Mouse (Mus musculus) liver, embryonic 15.5 days (tissue): ENCODE data around the gene Rapgef3. TPM values are rescaled to one million over a fixed set of nuclear protein-coding genes. Genes with fewer than 3 reads are reported as not detected.
A peak's percentile ranks its signal among the peaks of the same experiment; 100 is the strongest.

Experiments
- ATAC-seq: fragments of 200-750 bp; cut with Nextera tagmentation; 2 replicates; pipeline ENCODE4 v1.8.0; 2017; ENCODE audit warnings: moderate number of reproducible peaks, mild to moderate bottlenecking, moderate library complexity; ENCODE audit not compliant: insufficient read depth
- H3K27ac ChIP-seq: fragments of 300-500 bp; sonication (generic); replicated peaks from 2 replicates; pipeline ENCODE4 v1.5.1; 2015; ENCODE audit warnings: mild to moderate bottlenecking, inconsistent platforms
- H3K27me3 ChIP-seq: fragments of 300-500 bp; sonication (generic); 2 replicates; pipeline ENCODE4 v1.6.1; 2015; ENCODE audit warnings: mild to moderate bottlenecking, inconsistent platforms
- H3K36me3 ChIP-seq: fragments of 300-500 bp; sonication (generic); replicated peaks from 2 replicates; pipeline ENCODE4 v1.6.1; 2015; ENCODE audit warnings: moderate library complexity, mild to moderate bottlenecking, inconsistent platforms
- H3K4me1 ChIP-seq: fragments of 300-500 bp; sonication (generic); replicated peaks from 2 replicates; pipeline ENCODE4 v1.6.1; 2015; ENCODE audit warnings: inconsistent platforms
- H3K4me2 ChIP-seq: fragments of 300-500 bp; sonication (generic); 2 replicates; pipeline ENCODE4 v1.6.1; 2015; ENCODE audit warnings: moderate library complexity, mild to moderate bottlenecking, inconsistent platforms
- H3K4me3 ChIP-seq: fragments of 300-500 bp; sonication (generic); replicated peaks from 2 replicates; pipeline ENCODE4 v1.5.1; 2015; ENCODE audit warnings: mild to moderate bottlenecking, inconsistent platforms
- H3K9ac ChIP-seq: fragments of 300-500 bp; sonication (generic); 2 replicates; pipeline ENCODE4 v1.6.1; 2015; ENCODE audit warnings: moderate library complexity, mild to moderate bottlenecking, inconsistent platforms
- H3K9me3 ChIP-seq: fragments of 300-500 bp; sonication (generic); replicated peaks from 2 replicates; pipeline ENCODE4 v1.6.1; 2016; ENCODE audit warnings: inconsistent platforms
- WGBS: fragments of 180-500 bp; shearing (Covaris S2); methylation state at CpG from one replicate; pipeline ENCODE4 v1.1.7; 2015; ENCODE audit warnings: mixed read lengths; ENCODE audit not compliant: insufficient replicate concordance; 5-methylcytosine and 5-hydroxymethylcytosine counted together
- polyA plus RNA-seq: library from polyadenylated mRNA; unstranded; fragments of >200 nt; fragmentation: Nextera tagmentation; extraction: Ambion mirVana; gene quantifications from 2 replicates; pipeline ENCODE4 v1.2.1, GENCODE M21; 2015

Gene Rapgef3
- polyA plus RNA-seq, 1 experiment from 2014 or later: 2.1 TPM

DNA sequence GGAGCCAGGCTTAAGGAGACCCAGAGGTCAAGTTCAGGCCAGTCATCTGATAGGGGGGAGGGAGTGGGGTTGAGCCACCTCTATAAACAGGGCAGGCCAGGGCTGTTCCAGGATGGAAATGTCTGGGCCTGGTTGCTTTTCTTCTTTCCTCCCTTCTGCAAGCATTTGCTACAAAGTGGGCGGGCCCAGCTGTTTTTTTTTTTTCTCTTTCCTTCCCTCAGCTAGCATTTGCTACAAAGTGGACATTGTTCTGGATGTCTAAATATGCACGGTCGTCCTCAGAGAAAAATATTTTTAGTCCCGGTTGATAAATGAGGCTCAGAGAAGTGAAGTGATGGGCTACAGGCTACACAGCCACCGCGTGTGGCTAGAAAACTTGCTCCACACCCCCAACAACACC, 13.3 kb downstream of the Rapgef3 start:
- no peak for ATAC-seq
- Histone ChIP-seq H3K4me3 (no peak overlapping the region), H3K4me1 (peaks cover 11% of the 10 kb centered on the region), H3K36me3 (no peaks in the 10 kb centered on the region), H3K27ac (no peak overlapping the region), H3K9me3 (no peaks in the 10 kb centered on the region), H3K27me3 (no peaks in the 10 kb centered on the region), H3K4me2 (no peak overlapping the region), H3K9ac (no peak overlapping the region)
- 73% methylated on average over 6 of the region's 6 CpGs for WGBS

DNA sequence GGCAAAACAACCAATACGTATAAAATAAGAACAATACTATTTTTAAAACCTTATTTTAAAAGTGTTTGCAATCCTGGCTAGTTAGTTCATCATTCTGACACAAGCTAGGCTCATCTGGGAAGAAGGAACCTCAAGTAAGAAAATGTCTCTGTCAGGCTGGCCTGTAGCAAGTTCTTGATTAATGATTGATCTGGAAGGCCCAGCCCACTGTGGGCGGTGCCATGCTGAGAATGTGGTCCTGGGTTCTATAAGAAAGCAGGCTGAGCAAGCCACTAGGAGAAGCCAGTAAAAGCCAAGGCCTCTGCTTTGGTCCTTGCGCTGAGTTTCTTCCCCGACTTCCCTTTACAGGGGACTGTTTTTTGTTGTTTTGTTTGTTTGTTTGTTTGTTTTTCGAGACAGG, 15.3 kb downstream of the Rapgef3 start:
- Histone ChIP-seq H3K9ac (no peak overlapping the region), H3K9me3 (no peaks in the 10 kb centered on the region), H3K4me1 (peaks cover 25% of the 10 kb centered on the region), H3K4me3 (no peak overlapping the region), H3K27me3 (no peaks in the 10 kb centered on the region), H3K36me3 (no peaks in the 10 kb centered on the region), H3K27ac (no peak overlapping the region), H3K4me2 (no peak overlapping the region)
- WGBS: 79% methylated on average over 5 of the region's 5 CpGs
- ATAC-seq: no peak

DNA sequence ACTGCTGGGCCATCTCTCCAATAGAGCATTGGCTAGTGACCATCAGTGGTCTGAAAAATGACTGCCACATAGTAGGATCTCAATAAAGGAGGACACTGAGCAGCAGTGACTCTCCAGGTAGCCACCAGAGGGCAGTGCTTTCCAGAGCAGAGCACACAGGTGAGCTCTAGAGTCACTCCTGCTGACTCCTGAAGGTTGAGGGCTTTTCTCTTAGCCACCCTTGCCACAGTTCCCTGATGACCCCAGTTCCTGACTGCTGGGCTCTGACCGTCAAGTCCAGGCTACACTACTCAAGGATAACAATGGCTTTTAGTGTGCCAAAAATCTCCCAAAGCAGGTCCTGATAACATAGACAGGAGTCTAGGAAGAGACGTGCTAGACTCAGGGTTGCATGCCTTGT, 16.1 kb downstream of the Rapgef3 start:
- 59% methylated on average over 2 of the region's 2 CpGs for WGBS
- ATAC-seq: no peak

DNA sequence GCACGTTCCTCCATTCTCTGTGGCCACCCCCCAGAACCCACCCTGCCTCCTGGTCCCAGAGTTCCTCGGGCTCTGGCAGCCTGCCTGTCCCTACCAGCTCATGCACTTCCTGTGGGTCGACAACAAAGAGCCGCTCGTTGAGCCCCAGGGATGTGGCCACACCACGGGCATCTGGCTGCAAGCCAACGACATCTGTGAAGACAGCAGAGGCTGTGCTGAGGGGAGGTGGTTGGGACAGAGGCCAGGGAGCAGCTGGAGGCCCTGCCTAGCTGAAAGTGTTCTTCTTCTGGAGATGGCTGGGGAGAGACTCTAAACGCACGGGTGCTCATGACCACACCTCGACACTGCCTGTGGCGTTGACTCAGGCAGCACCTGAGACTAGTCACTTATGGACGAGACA, 17.1 kb downstream of the Rapgef3 start:
- Histone ChIP-seq H3K9ac (no peak overlapping the region), H3K27me3 (no peaks in the 10 kb centered on the region), H3K36me3 (no peaks in the 10 kb centered on the region), H3K4me1 (peaks cover 43% of the 10 kb centered on the region), H3K27ac (no peak overlapping the region), H3K4me2 (no peak overlapping the region), H3K4me3 (no peak overlapping the region), H3K9me3 (no peaks in the 10 kb centered on the region)
- no peak for ATAC-seq
- 16% methylated on average over 12 of the region's 12 CpGs for WGBS

More for the DNA sequence above, 16.1 kb downstream of the Rapgef3 start:
- no peaks in the 10 kb centered on the region for H3K27me3 ChIP-seq
- H3K36me3 ChIP-seq: no peaks in the 10 kb centered on the region
- no peak overlapping the region for H3K4me2 ChIP-seq
- no peak overlapping the region for H3K27ac ChIP-seq
- H3K4me1 ChIP-seq: peaks cover 33% of the 10 kb centered on the region
- H3K9me3 ChIP-seq: no peaks in the 10 kb centered on the region
- H3K4me3 ChIP-seq: no peak overlapping the region
- no peak overlapping the region for H3K9ac ChIP-seq

DNA sequence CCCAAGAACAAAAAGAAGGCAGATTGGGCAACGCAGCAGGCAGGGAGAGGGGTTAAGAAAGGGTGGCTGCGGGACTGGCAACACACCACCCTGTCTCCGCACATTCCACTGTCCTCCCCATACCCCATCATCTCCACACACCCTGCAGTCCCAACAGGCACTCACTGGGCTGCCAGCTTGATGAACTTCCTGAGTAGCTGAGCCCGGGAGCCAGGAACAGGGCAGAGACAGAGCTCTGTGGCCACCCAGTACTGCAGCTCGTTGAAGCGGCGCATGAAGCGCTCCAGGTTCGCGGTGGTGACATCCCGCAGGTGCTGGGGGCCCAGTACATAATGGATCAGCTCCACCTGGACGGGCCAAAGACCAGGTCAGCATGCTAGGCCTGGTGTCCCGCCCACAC, 17.9 kb downstream of the Rapgef3 start:
- no peaks in the 10 kb centered on the region for H3K27me3 ChIP-seq
- peaks cover 52% of the 10 kb centered on the region for H3K4me1 ChIP-seq
- no peaks in the 10 kb centered on the region for H3K36me3 ChIP-seq
- H3K9ac ChIP-seq: no peak overlapping the region
- H3K4me2 ChIP-seq: no peak overlapping the region
- no peak overlapping the region for H3K27ac ChIP-seq
- H3K9me3 ChIP-seq: no peaks in the 10 kb centered on the region
- WGBS: 76% methylated on average over 13 of the region's 13 CpGs
- no peak overlapping the region for H3K4me3 ChIP-seq
- ATAC-seq: no peak

DNA sequence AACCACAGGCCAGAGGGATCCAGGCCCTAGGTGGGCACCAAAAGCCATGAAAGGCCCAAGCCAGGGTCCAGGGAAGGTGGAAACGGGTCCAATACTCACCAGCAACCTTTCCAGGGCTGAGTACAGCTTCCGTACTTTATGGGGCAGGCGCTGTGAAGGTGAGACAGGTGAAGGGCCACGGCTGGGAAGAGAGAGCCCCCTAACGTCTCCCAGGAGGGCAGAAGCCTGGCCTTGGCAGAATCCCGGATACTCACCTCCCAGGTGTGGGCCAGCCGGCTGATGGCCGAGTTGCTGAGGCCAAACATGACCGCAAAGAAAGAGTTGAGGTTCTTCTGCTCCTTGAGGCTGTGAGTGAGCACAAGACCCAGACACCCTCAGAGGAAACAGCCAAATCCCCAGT, 18.4 kb downstream of the Rapgef3 start:
- H3K4me1 ChIP-seq: peaks cover 55% of the 10 kb centered on the region
- H3K27ac ChIP-seq: no peak overlapping the region
- H3K27me3 ChIP-seq: no peaks in the 10 kb centered on the region
- no peak for ATAC-seq
- H3K36me3 ChIP-seq: no peaks in the 10 kb centered on the region
- H3K9ac ChIP-seq: no peak overlapping the region
- no peak overlapping the region for H3K4me3 ChIP-seq
- H3K9me3 ChIP-seq: no peaks in the 10 kb centered on the region
- H3K4me2 ChIP-seq: no peak overlapping the region
- 71% methylated on average over 9 of the region's 9 CpGs for WGBS

DNA sequence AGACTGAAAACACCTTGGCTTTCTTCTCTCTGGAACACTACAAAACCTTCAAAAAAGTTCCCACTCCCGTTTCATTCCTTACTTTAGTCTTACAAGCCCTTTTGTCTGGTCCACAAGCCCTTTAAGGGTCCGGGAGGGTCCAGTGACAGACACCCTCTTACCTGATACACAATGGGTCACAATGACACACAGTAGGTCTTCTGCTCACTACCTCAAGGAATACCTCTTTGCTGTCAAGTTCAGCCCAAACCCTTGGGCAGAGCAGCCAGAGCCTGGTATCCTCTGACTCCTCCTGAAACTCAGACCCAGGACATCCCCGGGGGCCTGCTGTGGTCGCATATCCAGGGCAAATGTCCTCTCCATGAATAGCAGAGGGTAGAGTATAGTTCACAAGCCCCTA, 18.8 kb downstream of the Rapgef3 start:
- H3K4me3 ChIP-seq: no peak overlapping the region
- H3K27ac ChIP-seq: no peak overlapping the region
- no peak overlapping the region for H3K9ac ChIP-seq
- WGBS: 69% methylated on average over 4 of the region's 4 CpGs
- no peaks in the 10 kb centered on the region for H3K36me3 ChIP-seq
- peaks cover 59% of the 10 kb centered on the region for H3K4me1 ChIP-seq
- no peaks in the 10 kb centered on the region for H3K27me3 ChIP-seq
- H3K4me2 ChIP-seq: no peak overlapping the region
- no peak for ATAC-seq
- no peaks in the 10 kb centered on the region for H3K9me3 ChIP-seq

DNA sequence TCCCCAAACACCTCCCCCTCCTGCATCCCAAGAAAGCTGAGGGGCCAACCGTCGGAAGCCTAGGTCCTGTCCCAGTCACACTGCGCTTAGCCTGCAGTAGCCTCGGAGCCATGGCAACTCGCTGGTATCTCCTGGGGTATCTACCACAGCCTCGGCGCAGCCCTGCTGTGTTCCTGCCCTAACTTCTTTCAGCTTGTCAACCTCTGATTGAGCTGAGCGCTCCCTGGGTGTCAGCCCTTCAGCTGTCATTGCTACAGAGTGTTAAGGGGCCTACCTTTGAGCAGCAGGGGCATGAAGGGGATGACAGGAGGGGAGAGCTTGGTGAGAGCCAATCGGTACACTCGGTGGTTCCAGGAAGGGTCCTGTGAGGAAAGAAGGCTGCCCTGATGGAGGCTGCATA, 19.5 kb downstream of the Rapgef3 start:
- no peaks in the 10 kb centered on the region for H3K9me3 ChIP-seq
- H3K4me2 ChIP-seq: peak overlapping the region; percentile 20; the same call in 1 of the 2 replicates
- H3K9ac ChIP-seq: 0 out of 2 replicates have a peak overlapping the region, but pooled peaks have one; percentile 2
- H3K27ac ChIP-seq: no peak overlapping the region
- no peaks in the 10 kb centered on the region for H3K27me3 ChIP-seq
- no peak overlapping the region for H3K4me3 ChIP-seq
- ATAC-seq: 0 out of 2 replicates have a peak, but pooled peaks have one; percentile 21
- peaks cover 61% of the 10 kb centered on the region for H3K4me1 ChIP-seq
- 27% methylated on average over 10 of the region's 10 CpGs for WGBS
- no peaks in the 10 kb centered on the region for H3K36me3 ChIP-seq

DNA sequence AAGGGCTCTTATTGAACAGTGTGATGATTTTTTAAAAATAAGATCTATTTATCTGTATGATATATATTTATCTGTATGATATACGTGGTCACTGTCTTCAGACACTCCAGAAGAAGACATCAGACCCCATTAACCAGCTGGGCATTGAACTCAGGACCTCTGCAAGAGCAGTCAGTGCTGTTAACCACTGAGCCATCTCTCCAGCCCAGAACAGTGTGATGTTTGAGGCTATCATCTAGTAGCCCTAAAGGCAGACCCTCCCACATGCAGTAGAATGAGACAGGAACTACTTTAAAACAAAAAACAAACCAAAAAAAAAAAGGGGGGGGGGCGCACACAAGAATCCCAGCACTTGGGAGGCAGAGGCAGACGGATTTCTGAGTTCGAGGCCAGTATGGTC, 20.3 kb downstream of the Rapgef3 start:
- H3K9ac ChIP-seq: no peak overlapping the region
- no peaks in the 10 kb centered on the region for H3K27me3 ChIP-seq
- no peaks in the 10 kb centered on the region for H3K36me3 ChIP-seq
- H3K4me3 ChIP-seq: no peak overlapping the region
- 79% methylated on average over 4 of the region's 4 CpGs for WGBS
- no peak overlapping the region for H3K27ac ChIP-seq
- H3K4me1 ChIP-seq: peaks cover 64% of the 10 kb centered on the region
- H3K4me2 ChIP-seq: no peak overlapping the region
- no peak for ATAC-seq
- no peaks in the 10 kb centered on the region for H3K9me3 ChIP-seq

DNA sequence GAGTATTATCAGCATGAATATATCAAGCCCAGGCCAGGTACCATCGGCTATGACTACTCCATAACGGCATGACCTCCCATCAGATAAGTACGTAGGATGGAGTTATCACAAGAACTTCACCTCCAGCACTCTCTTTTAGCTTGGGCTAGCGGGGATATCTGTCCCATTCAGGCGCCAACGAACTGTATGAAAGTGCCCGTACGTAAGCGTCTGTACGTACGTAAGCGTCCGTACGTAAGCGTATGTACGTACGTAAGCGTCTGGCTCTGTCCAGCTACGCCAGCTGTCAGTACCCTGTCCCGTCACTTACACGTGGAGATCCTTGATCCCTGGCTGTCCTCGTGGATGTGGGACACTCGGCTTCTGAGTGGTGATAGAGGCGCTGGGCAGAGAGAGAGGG, 21.0 kb downstream of the Rapgef3 start:
- peak overlapping the region; percentile 46 for H3K4me2 ChIP-seq
- peak overlapping the region; percentile 9; the same call in 1 of the 2 replicates for H3K4me3 ChIP-seq
- peak; percentile 55 for ATAC-seq
- H3K9me3 ChIP-seq: no peaks in the 10 kb centered on the region
- no peak overlapping the region for H3K9ac ChIP-seq
- 48% methylated on average over 24 of the region's 24 CpGs for WGBS
- peaks cover 69% of the 10 kb centered on the region for H3K4me1 ChIP-seq
- no peak overlapping the region; the same call in 1 of the 2 replicates for H3K27ac ChIP-seq
- H3K36me3 ChIP-seq: no peaks in the 10 kb centered on the region
- no peaks in the 10 kb centered on the region for H3K27me3 ChIP-seq

DNA sequence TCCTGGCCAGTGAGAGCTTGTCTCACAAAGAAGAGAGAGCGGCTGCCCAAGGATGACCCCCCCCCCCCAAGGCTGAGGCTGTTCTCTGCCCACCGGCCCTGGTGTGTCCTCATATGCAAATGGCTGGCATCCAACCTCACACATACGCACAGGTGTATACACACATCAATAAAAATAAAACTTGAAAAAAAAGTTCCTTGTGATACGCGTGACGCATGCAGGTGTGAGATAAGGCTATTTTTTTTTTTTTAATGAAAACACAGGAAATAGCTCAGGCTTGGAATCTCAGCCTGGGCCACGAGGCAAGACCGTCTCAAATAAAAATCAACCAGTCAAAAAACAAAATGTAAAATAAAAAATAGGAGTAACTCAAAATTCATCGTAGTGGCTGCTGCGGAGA, 21.5 kb downstream of the Rapgef3 start:
- Histone ChIP-seq H3K4me2 (peak overlapping the region; percentile 46), H3K36me3 (no peaks in the 10 kb centered on the region), H3K4me3 (peak overlapping the region; percentile 9; the same call in 1 of the 2 replicates), H3K4me1 (peaks cover 69% of the 10 kb centered on the region), H3K27me3 (no peaks in the 10 kb centered on the region), H3K9ac (no peak overlapping the region), H3K27ac (peak overlapping the region; percentile 35; the same call in 1 of the 2 replicates), H3K9me3 (no peaks in the 10 kb centered on the region)
- 60% methylated on average over 10 of the region's 10 CpGs for WGBS
- no peak for ATAC-seq

DNA sequence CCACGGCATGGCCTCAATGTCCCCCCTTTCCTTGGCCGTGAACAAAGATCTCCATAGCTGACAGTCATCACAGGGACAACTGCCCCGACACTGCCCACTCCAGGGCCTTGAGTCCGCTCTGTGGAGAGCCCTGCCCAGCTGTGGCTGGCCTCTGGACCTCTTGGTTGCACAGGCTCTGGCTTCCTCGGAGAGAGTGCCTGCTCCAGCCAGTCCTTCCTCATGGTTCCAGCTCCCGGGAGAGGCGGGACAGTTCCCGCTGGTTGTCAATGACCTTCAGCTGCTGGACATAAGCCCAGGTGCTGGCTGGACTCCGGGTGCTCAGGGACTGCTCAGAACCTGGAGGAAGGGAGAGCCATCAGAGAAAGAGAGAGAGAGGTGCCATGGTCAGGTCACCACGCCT, 22.4 kb downstream of the Rapgef3 start:
- no peak for ATAC-seq
- no peaks in the 10 kb centered on the region for H3K36me3 ChIP-seq
- WGBS: 48% methylated on average over 10 of the region's 10 CpGs
- no peak overlapping the region for H3K4me3 ChIP-seq
- H3K27me3 ChIP-seq: no peaks in the 10 kb centered on the region
- peak overlapping the region; percentile 61; the same call in 1 of the 2 replicates for H3K27ac ChIP-seq
- peaks cover 62% of the 10 kb centered on the region for H3K4me1 ChIP-seq
- H3K9ac ChIP-seq: no peak overlapping the region
- no peaks in the 10 kb centered on the region for H3K9me3 ChIP-seq
- H3K4me2 ChIP-seq: peak overlapping the region; percentile 27; the same call in 1 of the 2 replicates
